Mouse (Mus musculus) hindbrain, postnatal 0 days (tissue): Measurements from ENCODE around the gene Cobll1. TPM values are rescaled to one million over a fixed set of nuclear protein-coding genes. Genes with fewer than 3 reads are reported as not detected.

Source experiments
- ATAC-seq: fragments of 200-750 bp; cut with Nextera tagmentation; 2 replicates; pipeline ENCODE4 v1.8.0; 2017; ENCODE audit warnings: mild to moderate bottlenecking, moderate TSS enrichment, moderate library complexity
- DNase-seq: peaks from one replicate; pipeline ENCODE4 v3.0.0-alpha.2; 2015; ENCODE audit warnings: low spot score
- H3K27ac ChIP-seq: fragments of 300-500 bp; sonication (generic); 2 replicates; pipeline ENCODE4 v1.5.1; 2014; ENCODE audit warnings: mild to moderate bottlenecking
- H3K27me3 ChIP-seq: fragments of 300-500 bp; sonication (generic); 2 replicates; pipeline ENCODE4 v1.6.1; 2014; ENCODE audit warnings: low read length, mixed read lengths; ENCODE audit not compliant: insufficient read depth
- H3K36me3 ChIP-seq: fragments of 300-500 bp; sonication (generic); 2 replicates; pipeline ENCODE4 v1.6.1; 2014; ENCODE audit warnings: low read length, mixed read lengths; ENCODE audit not compliant: insufficient read depth
- H3K4me1 ChIP-seq: fragments of 300-500 bp; sonication (generic); 2 replicates; pipeline ENCODE4 v1.6.1; 2014; ENCODE audit warnings: antibody characterized with exemption, low read length, mixed read lengths; ENCODE audit not compliant: insufficient read depth
- H3K4me2 ChIP-seq: fragments of 300-500 bp; sonication (generic); 2 replicates; pipeline ENCODE4 v1.6.1; 2014; ENCODE audit warnings: low read depth, mild to moderate bottlenecking, low read length, moderate library complexity, mixed read lengths
- H3K4me3 ChIP-seq: fragments of 300-500 bp; sonication (generic); 2 replicates; pipeline ENCODE4 v1.5.1; 2014; ENCODE audit warnings: low read length
- H3K9ac ChIP-seq: fragments of 300-500 bp; sonication (generic); replicated peaks from 2 replicates; pipeline ENCODE4 v1.6.1; 2014; ENCODE audit warnings: mild to moderate bottlenecking, low read length, moderate library complexity, mixed read lengths
- H3K9me3 ChIP-seq: fragments of 300-500 bp; sonication (generic); 2 replicates; pipeline ENCODE4 v1.6.1; 2016; ENCODE audit warnings: low read length, mixed read lengths
- CTCF ChIP-seq: IDR thresholded peaks from 2 replicates; pipeline ENCODE4 v1.5.1; 2016; ENCODE audit warnings: antibody characterized with exemption, control low read depth, low read depth
- WGBS: fragments of 180-500 bp; shearing (Covaris S2); extraction: QIAGEN DNeasy Blood & Tissue Kit; methylation state at CpG from one replicate; pipeline ENCODE4 v1.1.7; 2014; 5-methylcytosine and 5-hydroxymethylcytosine counted together
- polyA plus RNA-seq: library from polyadenylated mRNA; unstranded; fragments of >200 nt; fragmentation: Nextera tagmentation; extraction: Ambion mirVana; gene quantifications from 2 replicates; pipeline ENCODE4 v1.2.1, GENCODE M21; 2015
- total RNA-seq: library from RNA; depleted of rRNA; stranded (reverse); fragments of >200 nt; gene quantifications from 2 replicates; pipeline ENCODE4 v1.2.3, GENCODE M21; 2014; rRNA removed

The Cobll1 gene
- total RNA-seq (2.4 and 2.5 TPM in 2 replicates), polyA plus RNA-seq (3.3 and 3.5 TPM in 2 replicates)

DNA sequence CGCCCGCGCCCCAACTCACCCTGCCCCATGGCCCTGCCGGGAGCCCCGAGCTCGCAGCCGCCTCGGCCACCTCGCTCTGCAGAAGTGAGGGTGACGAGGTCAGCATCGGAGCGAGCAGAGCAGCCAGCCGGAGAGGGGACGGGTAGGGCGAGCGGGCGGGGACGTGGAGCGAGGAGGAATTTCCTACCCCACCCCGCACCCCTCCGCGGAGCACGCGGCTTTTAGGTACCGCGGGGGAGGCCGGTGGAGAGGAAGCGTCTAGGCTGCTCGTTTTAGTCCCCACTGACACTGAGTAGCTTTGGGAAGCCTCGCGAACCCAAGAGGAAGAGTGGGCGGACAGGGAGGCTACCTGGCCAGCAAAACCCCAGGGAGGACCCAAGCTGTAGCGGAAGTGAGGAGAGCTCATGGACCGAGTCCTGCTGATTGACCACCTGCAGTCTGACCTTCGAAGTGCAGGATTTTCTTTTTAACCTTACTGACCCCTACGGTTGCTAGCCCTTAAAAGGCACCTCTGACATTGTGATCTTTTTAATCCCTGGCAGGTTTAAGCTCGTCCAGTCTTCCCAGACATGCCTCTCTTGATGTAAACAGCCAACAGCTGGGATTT is at the start of gene Cobll1:
TSS of gene Cobll1 (minus strand) at position 440 of the 607 bp plus-strand sequence.
- 1% methylated on average over 37 of the region's 37 CpGs for WGBS
- H3K9me3 ChIP-seq: no peaks in the 10 kb centered on the region
- peak; percentile 74 for ATAC-seq
- no peak for TF ChIP-seq CTCF
- peak within 1 kb of the TSS; percentile 74 for H3K4me3 ChIP-seq
- no peaks in the 10 kb centered on the region for H3K4me1 ChIP-seq
- DNase-seq: no peak
- H3K4me2 ChIP-seq: peak within 1 kb of the TSS; percentile 95
- H3K27ac ChIP-seq: peak within 1 kb of the TSS; percentile 77
- H3K9ac ChIP-seq: peak within 1 kb of the TSS; percentile 67
- no peaks in the 10 kb centered on the region for H3K36me3 ChIP-seq
- no peaks in the 10 kb centered on the region for H3K27me3 ChIP-seq

DNA sequence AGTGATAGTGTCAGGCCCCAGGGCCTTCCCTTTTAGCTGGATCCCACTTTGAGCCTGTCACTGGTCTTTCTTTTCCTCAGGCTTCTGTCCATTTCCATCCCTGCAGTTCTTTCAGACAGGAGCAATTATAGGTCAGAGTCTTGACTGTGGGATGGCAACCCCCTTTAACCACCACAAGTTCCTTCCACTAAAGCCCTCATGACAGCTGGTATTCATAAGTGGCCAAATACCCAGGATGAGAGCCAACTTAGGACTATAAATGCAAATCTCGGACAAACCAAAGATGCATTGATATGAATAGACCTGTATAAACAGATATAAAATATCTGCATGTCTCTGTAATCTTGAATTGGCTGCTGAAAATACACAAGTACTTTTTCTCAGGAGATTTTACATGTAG is 49.5 kb upstream of the Cobll1 start:
- DNase-seq: no peak
- H3K9ac ChIP-seq: no peak overlapping the region
- no peaks in the 10 kb centered on the region for H3K4me1 ChIP-seq
- 55% methylated on average over 1 of the region's 1 CpGs for WGBS
- no peak overlapping the region for H3K4me2 ChIP-seq
- no peak for TF ChIP-seq CTCF
- H3K9me3 ChIP-seq: no peaks in the 10 kb centered on the region
- no peaks in the 10 kb centered on the region for H3K27me3 ChIP-seq
- no peak for ATAC-seq
- H3K36me3 ChIP-seq: no peaks in the 10 kb centered on the region
- H3K4me3 ChIP-seq: no peak overlapping the region
- no peak overlapping the region for H3K27ac ChIP-seq

DNA sequence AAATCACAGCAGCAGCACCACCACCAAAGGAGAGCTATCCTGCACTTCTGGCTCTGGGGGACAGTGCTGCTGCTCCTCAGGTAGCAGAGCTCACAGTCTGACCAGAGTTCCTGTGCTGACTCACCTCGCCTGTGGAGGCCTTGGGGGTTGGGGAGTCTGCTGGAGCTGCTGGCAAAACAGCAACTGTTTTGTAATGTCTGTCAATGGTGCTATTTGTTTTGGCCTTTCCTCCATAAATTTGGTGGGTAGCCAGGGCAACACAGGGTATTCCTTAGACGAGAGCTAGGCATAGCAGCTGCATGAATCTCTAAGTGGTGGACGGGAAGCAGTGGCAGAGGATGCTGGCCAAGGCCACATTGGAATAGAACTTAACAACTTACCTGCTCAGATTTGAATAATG is 46.2 kb upstream of the Cobll1 start:
- H3K9ac ChIP-seq: no peak overlapping the region
- no peaks in the 10 kb centered on the region for H3K36me3 ChIP-seq
- H3K27me3 ChIP-seq: no peaks in the 10 kb centered on the region
- H3K4me1 ChIP-seq: no peaks in the 10 kb centered on the region
- DNase-seq: peak; percentile 49
- no peak overlapping the region for H3K4me2 ChIP-seq
- 28% methylated on average over 3 of the region's 3 CpGs for WGBS
- H3K9me3 ChIP-seq: no peaks in the 10 kb centered on the region
- no peak for TF ChIP-seq CTCF
- peak; percentile 61 for ATAC-seq
- H3K4me3 ChIP-seq: no peak overlapping the region
- H3K27ac ChIP-seq: no peak overlapping the region

DNA sequence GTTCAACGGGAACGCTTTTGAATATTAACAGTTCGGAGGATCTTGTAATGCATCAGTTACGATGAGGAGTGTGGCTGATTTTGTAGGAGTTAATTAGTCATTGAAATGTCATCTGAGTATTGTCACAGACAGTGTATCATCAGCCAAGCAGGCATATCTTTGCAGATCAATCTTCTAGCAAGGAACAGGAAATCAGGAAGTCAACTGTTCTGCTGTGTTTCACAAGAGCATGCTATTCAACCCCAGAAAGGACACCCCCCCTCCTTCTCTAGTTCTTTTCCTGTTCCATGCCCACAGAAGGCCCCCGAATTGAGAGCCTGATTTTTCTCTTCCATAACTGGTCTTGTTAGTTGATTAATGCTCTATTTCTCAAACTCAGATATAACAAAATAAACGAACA is 43.8 kb upstream of the Cobll1 start:
- no peaks in the 10 kb centered on the region for H3K9me3 ChIP-seq
- WGBS: 90% methylated on average over 6 of the region's 6 CpGs
- no peak for ATAC-seq
- TF ChIP-seq CTCF: no peak
- no peak overlapping the region for H3K9ac ChIP-seq
- H3K36me3 ChIP-seq: no peaks in the 10 kb centered on the region
- H3K27ac ChIP-seq: no peak overlapping the region
- H3K4me2 ChIP-seq: no peak overlapping the region
- H3K4me3 ChIP-seq: no peak overlapping the region
- H3K27me3 ChIP-seq: no peaks in the 10 kb centered on the region
- no peaks in the 10 kb centered on the region for H3K4me1 ChIP-seq
- no peak for DNase-seq

DNA sequence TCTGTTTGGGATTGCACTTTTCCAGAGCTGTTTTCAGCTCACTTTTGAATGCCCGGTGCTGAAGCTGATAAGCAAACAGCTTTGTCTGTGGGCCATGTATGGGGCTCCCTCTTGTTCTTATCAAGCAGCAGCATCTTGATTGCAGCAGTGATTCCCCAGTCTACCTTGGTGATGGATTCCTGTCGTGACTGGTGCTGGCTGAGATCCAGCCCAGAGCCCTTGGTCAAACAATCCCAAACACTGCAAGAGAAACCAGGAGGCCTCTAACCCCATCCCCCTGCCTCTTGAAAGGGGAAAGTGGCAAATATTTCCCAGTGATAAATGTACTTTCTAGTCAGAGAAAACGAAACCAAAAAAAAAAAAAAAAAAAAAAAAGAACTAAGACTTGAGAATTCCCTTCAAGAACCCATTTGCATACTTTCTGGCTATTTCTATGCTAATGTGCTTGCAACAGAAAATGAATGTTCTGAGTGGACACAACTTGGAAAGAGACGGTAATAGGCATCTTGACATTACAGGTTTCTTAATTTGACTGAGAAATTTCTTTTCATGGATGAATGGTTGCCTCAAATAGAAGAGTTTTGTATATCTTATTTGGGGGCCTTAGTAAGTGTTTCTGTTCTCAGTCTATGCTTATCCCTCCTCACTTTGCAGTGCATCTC is 40.0 kb upstream of the Cobll1 start:
- DNase-seq (no peak), ATAC-seq (no peak)
- H3K9me3 ChIP-seq: no peaks in the 10 kb centered on the region
- H3K4me2 ChIP-seq: no peak overlapping the region
- H3K4me1 ChIP-seq: no peaks in the 10 kb centered on the region
- no peak overlapping the region for H3K9ac ChIP-seq
- H3K27ac ChIP-seq: no peak overlapping the region
- no peaks in the 10 kb centered on the region for H3K36me3 ChIP-seq
- no peak for TF ChIP-seq CTCF
- H3K27me3 ChIP-seq: no peaks in the 10 kb centered on the region
- 32% methylated on average over 4 of the region's 4 CpGs for WGBS
- no peak overlapping the region for H3K4me3 ChIP-seq

DNA sequence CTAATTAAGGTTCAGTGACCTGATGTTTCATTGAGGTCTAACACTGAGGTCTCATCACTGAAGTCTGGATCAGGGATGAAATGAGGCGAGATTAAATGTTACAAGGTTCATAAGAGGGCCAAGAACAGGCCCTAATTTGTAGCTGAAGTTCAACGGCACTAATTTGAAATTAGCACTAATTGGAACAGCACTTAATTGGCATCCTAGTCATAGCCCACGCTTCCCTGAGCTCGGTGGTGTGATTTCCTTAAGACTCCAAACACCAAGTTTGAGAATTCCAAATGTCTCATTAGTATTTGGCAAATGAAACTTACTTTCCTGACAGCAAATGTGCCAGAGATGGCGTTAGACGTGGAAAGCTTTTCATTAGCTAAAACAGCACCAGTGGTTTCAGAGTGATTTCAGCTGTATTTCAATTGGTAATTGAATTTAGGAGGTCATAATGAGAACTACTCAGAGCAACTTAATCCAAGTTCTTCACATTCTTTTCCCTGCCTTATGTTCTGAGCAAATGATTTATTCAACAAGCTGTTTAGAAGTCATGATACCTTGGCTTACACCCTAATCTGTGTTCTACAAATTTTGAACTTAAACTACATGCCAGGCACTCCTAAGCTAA is 36.3 kb upstream of the Cobll1 start:
- no peaks in the 10 kb centered on the region for H3K27me3 ChIP-seq
- no peak for TF ChIP-seq CTCF
- H3K9ac ChIP-seq: no peak overlapping the region
- WGBS: 73% methylated on average over 6 of the region's 6 CpGs
- peak; percentile 15 for DNase-seq
- H3K4me1 ChIP-seq: no peaks in the 10 kb centered on the region
- no peaks in the 10 kb centered on the region for H3K9me3 ChIP-seq
- no peaks in the 10 kb centered on the region for H3K36me3 ChIP-seq
- no peak overlapping the region for H3K27ac ChIP-seq
- no peak for ATAC-seq
- H3K4me2 ChIP-seq: no peak overlapping the region
- no peak overlapping the region for H3K4me3 ChIP-seq

DNA sequence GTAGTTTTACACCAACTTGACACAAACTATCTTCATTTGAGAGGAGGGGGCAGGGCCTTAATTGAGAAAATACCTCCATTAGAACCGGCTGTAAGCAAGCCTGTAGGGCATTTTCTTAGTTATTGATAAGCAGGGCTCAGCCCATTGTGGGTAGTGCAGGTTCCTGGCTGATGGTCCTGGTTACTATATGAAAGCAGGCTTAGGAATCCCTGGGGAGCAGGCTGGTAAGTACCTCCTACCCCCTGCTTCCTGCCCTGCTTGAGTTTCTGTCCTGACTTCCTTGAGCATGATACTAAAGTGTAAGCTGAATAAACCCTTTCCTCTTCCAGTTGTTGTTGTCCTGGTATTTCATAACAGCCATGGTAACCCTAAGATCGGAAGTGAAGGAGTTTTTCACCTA is 34.7 kb upstream of the Cobll1 start:
- DNase-seq: no peak
- Histone ChIP-seq H3K27ac (no peak overlapping the region), H3K36me3 (no peaks in the 10 kb centered on the region), H3K9me3 (no peaks in the 10 kb centered on the region), H3K4me1 (no peaks in the 10 kb centered on the region), H3K9ac (no peak overlapping the region), H3K4me2 (no peak overlapping the region), H3K27me3 (no peaks in the 10 kb centered on the region), H3K4me3 (no peak overlapping the region)
- ATAC-seq: no peak
- 58% methylated on average over 2 of the region's 2 CpGs for WGBS
- TF ChIP-seq CTCF: no peak
